Mouse (Mus musculus): ENCODE data around the gene Apc2. TPM values are rescaled to one million over a fixed set of nuclear protein-coding genes. Genes with fewer than 3 reads are reported as not detected.

The Apc2 gene
- polyA plus RNA-seq, 1 experiment from 2014 or later: 247 TPM

DNA sequence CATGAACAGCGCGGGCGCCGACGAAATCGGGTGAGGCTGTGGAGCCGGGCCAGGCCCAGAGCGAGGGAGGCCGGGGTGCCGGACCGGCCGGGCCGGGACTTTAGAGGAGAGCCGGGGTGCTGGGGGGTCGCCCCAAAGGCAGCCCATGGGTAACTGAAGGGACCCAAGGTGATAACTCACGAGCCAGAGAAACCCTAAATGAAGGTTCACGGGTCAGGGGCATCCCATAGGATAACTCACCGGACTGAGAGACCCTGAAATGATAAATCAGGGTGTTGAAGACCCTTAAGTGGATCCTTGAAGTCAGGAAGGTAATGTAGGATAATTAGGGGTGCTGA lies 30.7 kb upstream of the Apc2 start:
- peak overlapping the region; percentile 96 for H3K9ac ChIP-seq

GRCm38 (mm10) chr10:80270099-80270498 lies 25.7 kb upstream of the Apc2 start:
- H3K4me2 ChIP-seq: no peak overlapping the region
- H3K27ac ChIP-seq: no peak overlapping the region
- no peaks in the 10 kb centered on the region for H3K36me3 ChIP-seq (replicated peaks)
- no peaks in the 10 kb centered on the region for H3K9me3 ChIP-seq
- H3K4me1 ChIP-seq: peaks cover 60% of the 10 kb centered on the region
- no peaks in the 10 kb centered on the region for H3K27me3 ChIP-seq (replicated peaks)
- 93% methylated on average over 2 of the region's 2 CpGs for WGBS
- no peak for ATAC-seq (replicated peaks)
- no peak overlapping the region for H3K4me3 ChIP-seq
- H3K9ac ChIP-seq: 0 out of 2 replicates have a peak overlapping the region, but pooled peaks have one; percentile 5

More for the DNA sequence above, 30.7 kb upstream of the Apc2 start:
- no peak for ATAC-seq (replicated peaks)
- Histone ChIP-seq H3K27me3 (replicated peaks) (no peaks in the 10 kb centered on the region), H3K4me1 (peaks cover 75% of the 10 kb centered on the region), H3K4me3 (peak overlapping the region; percentile 93), H3K27ac (peak overlapping the region; percentile 81), H3K9me3 (no peaks in the 10 kb centered on the region), H3K4me2 (peak overlapping the region; percentile 74), H3K36me3 (replicated peaks) (no peaks in the 10 kb centered on the region)
- whole genome bisulfite sequencing: under 1% methylated on average over 18 of the region's 18 CpGs

GRCm38 (mm10) chr10:80270734-80271181 lies 25.0 kb upstream of the Apc2 start:
- H3K9me3 ChIP-seq: no peaks in the 10 kb centered on the region
- no peak overlapping the region for H3K4me2 ChIP-seq
- 67% methylated on average over 6 of the region's 6 CpGs for WGBS
- no peaks in the 10 kb centered on the region for H3K36me3 ChIP-seq (replicated peaks)
- H3K27ac ChIP-seq: no peak overlapping the region
- H3K4me3 ChIP-seq: no peak overlapping the region
- no peaks in the 10 kb centered on the region for H3K27me3 ChIP-seq (replicated peaks)
- ATAC-seq (replicated peaks): no peak
- H3K4me1 ChIP-seq: peaks cover 56% of the 10 kb centered on the region
- 0 out of 2 replicates have a peak overlapping the region, but pooled peaks have one; percentile 5 for H3K9ac ChIP-seq

DNA sequence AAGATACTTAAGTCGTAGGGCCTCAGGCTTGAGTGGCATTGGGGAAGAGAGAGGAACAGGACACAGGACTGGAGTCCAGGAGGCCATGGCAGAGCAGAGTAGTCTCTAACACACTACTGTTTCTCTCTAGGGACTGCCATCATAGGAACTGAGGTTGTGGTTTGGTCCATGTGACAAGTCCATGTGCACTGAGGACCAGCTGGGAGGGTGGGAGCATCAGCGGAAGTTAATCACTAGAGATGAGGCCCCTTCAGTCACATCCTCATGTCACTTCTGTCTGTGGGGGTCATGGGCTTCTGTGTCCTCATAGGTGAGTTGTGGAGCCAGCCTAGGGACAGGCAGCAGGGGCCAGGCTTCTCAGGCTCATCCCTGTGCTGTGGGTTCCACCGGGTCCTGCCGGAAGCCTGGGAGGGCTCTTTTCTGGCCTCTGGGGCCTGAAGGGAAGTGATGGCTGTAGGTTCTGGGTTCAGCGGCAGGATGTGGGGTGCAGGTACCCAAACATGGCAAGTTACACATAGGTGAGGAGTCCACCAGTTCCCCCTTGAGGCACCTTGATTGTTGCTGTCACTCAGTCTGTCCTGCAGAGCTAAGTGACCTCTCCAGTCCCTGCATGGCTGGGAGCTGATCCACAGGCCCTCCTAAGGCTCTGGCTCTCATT lies 24.5 kb upstream of the Apc2 start:
- 0 out of 2 replicates have a peak overlapping the region, but pooled peaks have one; percentile 8 for H3K27ac ChIP-seq
- no peak overlapping the region for H3K4me2 ChIP-seq
- no peaks in the 10 kb centered on the region for H3K36me3 ChIP-seq (replicated peaks)
- no peaks in the 10 kb centered on the region for H3K27me3 ChIP-seq (replicated peaks)
- peaks cover 50% of the 10 kb centered on the region for H3K4me1 ChIP-seq
- no peak overlapping the region for H3K9ac ChIP-seq
- no peak for ATAC-seq (replicated peaks)
- 84% methylated on average over 5 of the region's 5 CpGs for WGBS
- H3K9me3 ChIP-seq: no peaks in the 10 kb centered on the region
- no peak overlapping the region for H3K4me3 ChIP-seq

GRCm38 (mm10) chr10:80271870-80272585 lies 23.7 kb upstream of the Apc2 start:
- ATAC-seq (replicated peaks): no peak
- Histone ChIP-seq H3K4me1 (peaks cover 43% of the 10 kb centered on the region), H3K36me3 (replicated peaks) (0 out of 2 replicates have a peak, but pooled peaks cover 4% of the 10 kb centered on the region), H3K9me3 (no peaks in the 10 kb centered on the region), H3K9ac (no peak overlapping the region), H3K27ac (0 out of 2 replicates have a peak overlapping the region, but pooled peaks have one; percentile 8), H3K4me3 (no peak overlapping the region), H3K4me2 (no peak overlapping the region), H3K27me3 (replicated peaks) (no peaks in the 10 kb centered on the region)
- 86% methylated on average over 8 of the region's 8 CpGs for WGBS

- Histone ChIP-seq H3K4me3 (no peak overlapping the region), H3K4me1 (peaks cover 25% of the 10 kb centered on the region), H3K9me3 (no peaks in the 10 kb centered on the region), H3K36me3 (replicated peaks) (peaks cover 21% of the 10 kb centered on the region), H3K27ac (no peak overlapping the region), H3K4me2 (no peak overlapping the region), H3K9ac (no peak overlapping the region), H3K27me3 (replicated peaks) (no peaks in the 10 kb centered on the region)
- ATAC-seq (replicated peaks): no peak
- 91% methylated on average over 3 of the region's 3 CpGs for WGBS
These were observed 21.9 kb upstream of the Apc2 start for GRCm38 (mm10) chr10:80273847-80274246.

- no peak overlapping the region for H3K4me2 ChIP-seq
These were observed 19.5 kb upstream of the Apc2 start for GRCm38 (mm10) chr10:80276238-80276637.

GRCm38 (mm10) chr10:80278390-80278789 lies 17.4 kb upstream of the Apc2 start:
- Histone ChIP-seq H3K4me1 (peaks cover 2% of the 10 kb centered on the region; the same call in 1 of the 2 replicates), H3K27ac (no peak overlapping the region), H3K27me3 (replicated peaks) (no peaks in the 10 kb centered on the region), H3K36me3 (replicated peaks) (peaks cover 32% of the 10 kb centered on the region), H3K9ac (no peak overlapping the region), H3K9me3 (no peaks in the 10 kb centered on the region), H3K4me3 (no peak overlapping the region), H3K4me2 (no peak overlapping the region)
- ATAC-seq (replicated peaks): no peak
- WGBS: 93% methylated on average over 9 of the region's 9 CpGs

More at GRCm38 (mm10) chr10:80276238-80276637, 19.5 kb upstream of the Apc2 start:
- H3K9ac ChIP-seq: no peak overlapping the region
- peaks cover 31% of the 10 kb centered on the region for H3K36me3 ChIP-seq (replicated peaks)
- no peak for ATAC-seq (replicated peaks)
- H3K4me1 ChIP-seq: peaks cover 5% of the 10 kb centered on the region; the same call in 1 of the 2 replicates
- H3K27me3 ChIP-seq (replicated peaks): no peaks in the 10 kb centered on the region
- H3K9me3 ChIP-seq: no peaks in the 10 kb centered on the region
- no peak overlapping the region for H3K4me3 ChIP-seq
- 86% methylated on average over 5 of the region's 5 CpGs for WGBS
- no peak overlapping the region for H3K27ac ChIP-seq

- H3K4me1 ChIP-seq: no peaks in the 10 kb centered on the region
- 95% methylated on average over 12 of the region's 12 CpGs for WGBS
- H3K36me3 ChIP-seq (replicated peaks): peaks cover 36% of the 10 kb centered on the region
- H3K4me3 ChIP-seq: no peak overlapping the region
- ATAC-seq (replicated peaks): no peak
- H3K9me3 ChIP-seq: no peaks in the 10 kb centered on the region
- no peak overlapping the region for H3K27ac ChIP-seq
- H3K9ac ChIP-seq: no peak overlapping the region
- H3K27me3 ChIP-seq (replicated peaks): no peaks in the 10 kb centered on the region
- H3K4me2 ChIP-seq: no peak overlapping the region
These were observed 16.5 kb upstream of the Apc2 start for GRCm38 (mm10) chr10:80279273-80279672.

- Histone ChIP-seq H3K4me2 (no peak overlapping the region), H3K27me3 (replicated peaks) (no peaks in the 10 kb centered on the region), H3K36me3 (replicated peaks) (peaks cover 44% of the 10 kb centered on the region), H3K4me3 (no peak overlapping the region), H3K27ac (no peak overlapping the region), H3K9me3 (no peaks in the 10 kb centered on the region), H3K4me1 (no peaks in the 10 kb centered on the region), H3K9ac (no peak overlapping the region)
- ATAC-seq (replicated peaks): no peak
- WGBS: 88% methylated on average over 7 of the region's 7 CpGs
These were observed 14.5 kb upstream of the Apc2 start for GRCm38 (mm10) chr10:80281304-80281703.

GRCm38 (mm10) chr10:80281921-80282371 lies 13.8 kb upstream of the Apc2 start:
- peaks cover 40% of the 10 kb centered on the region for H3K36me3 ChIP-seq (replicated peaks)
- WGBS: 62% methylated on average over 8 of the region's 8 CpGs
- H3K4me1 ChIP-seq: no peaks in the 10 kb centered on the region
- no peaks in the 10 kb centered on the region for H3K9me3 ChIP-seq
- H3K4me3 ChIP-seq: no peak overlapping the region
- no peak overlapping the region for H3K27ac ChIP-seq
- H3K27me3 ChIP-seq (replicated peaks): no peaks in the 10 kb centered on the region
- no peak overlapping the region for H3K4me2 ChIP-seq
- no peak; the same call in 1 of the 2 replicates for ATAC-seq (replicated peaks)
- no peak overlapping the region for H3K9ac ChIP-seq

GRCm38 (mm10) chr10:80282481-80283441 lies 13.0 kb upstream of the Apc2 start:
- 91% methylated on average over 20 of the region's 20 CpGs for WGBS
- Histone ChIP-seq H3K4me2 (no peak overlapping the region), H3K27me3 (replicated peaks) (no peaks in the 10 kb centered on the region), H3K9me3 (no peaks in the 10 kb centered on the region), H3K9ac (no peak overlapping the region), H3K36me3 (replicated peaks) (peaks cover 33% of the 10 kb centered on the region), H3K27ac (no peak overlapping the region), H3K4me1 (no peaks in the 10 kb centered on the region), H3K4me3 (no peak overlapping the region)
- no peak for ATAC-seq (replicated peaks)

All from midbrain, embryonic 15.5 days (tissue).